Mouse (Mus musculus) embryo, embryonic 10 days (tissue): ENCODE measurements around the gene Gm10260.

Experiments used
- DNase-seq: peaks from one replicate; pipeline ENCODE4 v3.0.0-alpha.2; 2015; ENCODE audit warnings: low spot score

Gene Gm10260

GRCm38 (mm10) chr13:97768803-97769202, 8.4 kb upstream of the Gm10260 start:
- no peak for DNase-seq

GRCm38 (mm10) chr13:97768046-97768682, 7.7 kb upstream of the Gm10260 start:
- DNase-seq = no peak

- DNase-seq = no peak
Measured at GRCm38 (mm10) chr13:97766600-97766999, 6.2 kb upstream of the Gm10260 start.

GRCm38 (mm10) chr13:97765913-97766312, 5.5 kb upstream of the Gm10260 start:
- DNase-seq = no peak

- DNase-seq = no peak
Measured at GRCm38 (mm10) chr13:97764067-97764466, 3.6 kb upstream of the Gm10260 start.

- no peak for DNase-seq
Measured at GRCm38 (mm10) chr13:97763436-97763835, 3.0 kb upstream of the Gm10260 start.

- DNase-seq = no peak
Measured at GRCm38 (mm10) chr13:97762121-97762520, 1.7 kb upstream of the Gm10260 start.

DNA sequence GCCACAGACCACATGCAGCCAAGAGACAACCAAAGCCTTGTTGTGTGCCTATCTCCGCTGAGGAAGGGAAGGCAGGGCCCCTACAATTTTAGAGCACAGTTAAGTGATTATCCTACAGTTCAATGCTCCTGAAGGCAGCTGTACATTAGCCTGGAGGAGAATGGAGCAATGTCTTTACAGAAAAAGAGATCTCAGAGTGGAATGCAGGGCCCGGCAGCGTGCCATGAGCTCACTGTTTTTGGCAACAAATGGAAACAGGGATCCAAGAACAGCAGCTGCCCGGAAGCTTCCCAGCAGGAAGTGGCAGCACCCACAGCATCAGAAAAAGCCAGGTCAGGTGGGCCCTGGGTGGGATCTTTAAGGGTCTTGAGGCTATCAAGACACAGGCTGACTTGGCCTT, 3.4 kb downstream of the Gm10260 start:
- DNase-seq = no peak

DNA sequence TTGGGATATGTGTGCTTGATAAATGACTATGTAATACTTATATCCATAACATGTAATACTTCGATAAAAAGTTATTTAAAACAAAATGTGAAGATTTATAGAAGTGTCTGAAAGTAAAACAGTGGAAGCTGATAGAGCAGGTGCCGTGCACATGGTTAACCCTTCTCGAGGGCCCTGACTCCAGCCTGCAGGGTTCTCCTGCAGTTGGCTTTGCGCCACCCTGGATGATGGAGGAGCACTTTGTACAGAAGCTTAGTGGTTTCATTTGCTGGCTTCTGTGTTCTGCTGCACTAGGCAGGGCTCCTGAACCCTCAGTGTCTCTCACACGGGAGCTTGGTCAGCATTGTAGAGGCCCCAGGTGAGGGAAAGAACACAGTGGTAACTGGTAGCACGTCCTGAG, 4.3 kb downstream of the Gm10260 start:
- DNase-seq = no peak

GRCm38 (mm10) chr13:97750851-97751381, 9.5 kb downstream of the Gm10260 start:
- DNase-seq = no peak

DNA sequence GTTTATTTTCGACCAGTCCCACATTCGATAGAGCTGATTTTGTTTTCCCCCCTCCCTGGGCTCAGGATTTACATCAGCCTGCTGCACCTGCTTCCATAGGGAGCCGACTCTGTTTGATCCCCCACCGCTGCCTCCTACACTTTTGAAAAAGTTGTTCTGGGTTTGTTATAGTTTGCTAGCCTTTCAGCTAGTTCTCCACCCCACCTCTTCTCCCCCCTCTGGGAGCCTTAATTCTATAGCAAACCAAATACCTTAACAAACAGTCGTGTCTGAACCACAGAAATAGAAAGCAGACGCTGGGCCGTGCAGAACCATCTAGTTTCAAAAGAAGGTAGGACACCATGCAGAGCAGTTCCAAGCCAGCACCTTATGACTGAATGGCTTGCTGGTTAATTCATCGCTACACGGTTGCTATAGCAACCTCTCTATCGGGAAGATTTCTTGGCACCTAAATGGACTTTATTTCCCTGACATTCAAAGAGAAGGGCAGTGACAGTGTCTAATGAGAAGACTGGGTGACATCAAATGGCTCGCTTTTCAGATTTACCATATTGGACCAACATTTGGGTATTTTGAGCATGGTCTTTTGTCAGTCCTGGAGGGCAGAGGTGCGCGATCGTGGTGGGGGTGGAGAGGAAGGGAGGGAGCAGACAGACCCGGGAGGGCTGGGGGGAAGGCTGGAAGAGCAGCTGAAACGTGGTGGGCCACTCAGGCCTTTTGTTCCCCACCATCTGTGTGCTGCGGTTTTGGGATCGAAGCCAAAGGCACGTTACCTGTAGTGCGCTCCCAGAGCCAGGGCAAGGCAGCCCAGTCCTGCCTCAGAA, 13.2 kb downstream of the Gm10260 start:
- DNase-seq = peak; percentile 52

DNA sequence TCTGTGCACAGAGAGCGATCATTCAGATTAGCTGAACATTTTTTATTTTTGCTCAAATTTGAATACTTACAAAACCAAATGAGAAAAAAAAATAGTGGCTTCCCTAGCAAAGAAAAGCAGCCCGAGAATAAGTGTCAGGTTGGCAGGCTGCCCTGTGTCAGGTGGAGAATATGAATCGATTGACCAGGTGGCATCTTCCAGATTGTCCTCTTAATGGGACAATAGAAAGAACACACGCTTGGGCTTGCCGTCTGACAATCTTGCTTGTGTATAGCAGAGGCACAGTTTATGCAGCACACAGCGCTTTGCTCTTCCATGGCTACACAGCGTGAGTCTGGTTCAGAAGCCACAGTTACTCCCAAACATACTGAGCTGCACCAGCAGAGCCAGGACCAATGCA, 15.8 kb downstream of the Gm10260 start:
- DNase-seq = no peak

- DNase-seq = no peak
Measured at GRCm38 (mm10) chr13:97744036-97744435, 16.4 kb downstream of the Gm10260 start.

GRCm38 (mm10) chr13:97743229-97743988, 17.0 kb downstream of the Gm10260 start:
- DNase-seq = no peak

DNA sequence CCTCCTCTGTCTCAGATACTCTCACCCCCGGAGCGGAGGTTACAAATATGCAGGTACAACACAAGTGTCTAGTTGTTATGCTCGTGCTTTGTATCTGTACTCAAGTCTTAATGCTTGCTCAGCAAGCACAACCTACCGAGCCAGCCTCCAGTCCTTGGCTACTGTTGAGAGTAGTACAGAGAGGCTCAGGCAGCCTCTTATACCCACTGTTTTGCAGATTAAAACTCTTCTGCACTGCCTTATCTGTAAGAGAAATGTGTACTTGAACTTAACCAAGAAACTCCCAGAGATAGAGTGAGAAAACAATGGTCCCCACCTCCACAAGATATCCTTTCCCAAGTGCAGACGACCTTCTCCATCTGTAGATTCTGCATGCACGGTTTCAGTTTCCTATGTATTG, 24.5 kb downstream of the Gm10260 start:
- no peak for DNase-seq

DNA sequence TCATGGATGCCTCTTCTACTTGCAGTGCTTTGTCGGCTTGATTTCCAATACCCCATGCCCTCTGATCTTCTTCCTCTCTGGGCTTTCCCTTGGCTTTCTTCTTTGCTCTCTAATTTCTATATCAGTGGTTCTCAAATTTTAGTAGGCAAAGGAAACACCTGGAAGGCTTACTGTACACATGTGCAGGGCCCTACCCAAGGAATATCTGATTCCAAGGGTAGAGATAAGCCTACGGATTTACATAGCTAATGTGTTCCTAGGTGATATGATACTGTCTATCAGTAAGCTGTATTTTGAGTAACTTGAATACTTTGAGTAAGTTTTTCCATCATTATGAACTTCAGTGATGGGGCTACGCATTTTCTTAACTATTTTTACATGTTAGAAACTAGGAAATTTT, 25.7 kb downstream of the Gm10260 start:
- no peak for DNase-seq

- no peak for DNase-seq
Measured at GRCm38 (mm10) chr13:97725160-97725825, 35.1 kb downstream of the Gm10260 start.

DNA sequence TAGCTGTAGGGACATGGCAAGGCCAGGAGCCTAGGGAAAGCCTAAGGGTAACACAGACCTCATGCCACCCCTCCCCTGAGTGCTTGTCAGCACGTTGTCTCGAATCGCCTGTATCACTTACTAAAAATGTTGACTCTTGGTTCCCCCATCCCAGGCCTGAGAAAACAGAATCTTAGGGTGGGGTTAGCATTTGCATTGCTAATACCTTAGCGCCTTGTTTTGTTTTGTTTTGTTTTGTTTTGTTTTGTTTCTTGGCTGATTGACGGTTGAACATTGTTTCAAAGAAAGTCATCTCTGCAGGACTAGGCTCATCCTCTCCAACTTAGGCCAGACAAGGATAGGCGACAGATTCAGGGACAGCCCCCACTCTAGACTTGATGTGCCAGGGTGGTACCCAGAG, 35.9 kb downstream of the Gm10260 start:
- no peak for DNase-seq

GRCm38 (mm10) chr13:97712506-97713275, 47.7 kb downstream of the Gm10260 start:
- DNase-seq = no peak

- DNase-seq = no peak
Measured at GRCm38 (mm10) chr13:97711510-97711909, 48.9 kb downstream of the Gm10260 start.
